Mouse (Mus musculus): ENCODE data around the gene 9430097D07Rik.

DNA sequence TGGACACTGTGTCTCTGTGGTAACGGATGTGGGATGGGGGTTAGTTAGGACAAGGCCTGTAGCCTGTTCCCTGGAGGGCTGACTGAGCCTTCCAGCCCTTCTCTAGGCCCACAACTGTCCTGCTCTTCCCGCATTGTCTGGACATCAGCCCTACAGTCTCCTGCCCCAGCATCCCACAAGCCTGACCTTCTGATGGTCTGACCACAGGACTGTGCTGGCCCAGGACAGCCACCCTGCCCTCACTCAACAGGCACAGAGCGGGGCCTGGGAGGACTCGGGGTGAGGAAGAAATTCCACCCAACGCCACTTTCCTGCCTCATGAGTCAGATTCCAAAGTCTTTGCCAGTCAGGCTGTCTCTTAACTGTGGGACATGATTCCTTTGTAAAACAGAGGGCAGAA is 22.2 kb upstream of the 9430097D07Rik start:
- no peak for TF ChIP-seq POLR2A (IDR thresholded peaks at IDR 0.05; ENCODE audit: insufficient read depth, low read length)
- no peak for TF ChIP-seq CTCF (IDR thresholded peaks at IDR 0.05; ENCODE audit: low read depth, low read length)

Data from ES-Bruce4 (cell line).